Mouse (Mus musculus) liver, embryonic 14.5 days (tissue): ENCODE results near the gene Inha.

Experiments
- CTCF ChIP-seq: IDR thresholded peaks from 2 replicates; pipeline ENCODE4 v1.5.1; 2016; ENCODE audit warnings: antibody characterized with exemption, low read depth, control low read depth
- EP300 ChIP-seq: IDR thresholded peaks from 2 replicates; pipeline ENCODE4 v1.6.1; 2016; ENCODE audit warnings: antibody characterized with exemption, low read depth

- TF ChIP-seq CTCF (no peak), EP300 (no peak)
Measured at GRCm38 (mm10) chr1:75557041-75557440, 50.2 kb downstream of the Inha start.
